Mouse (Mus musculus) heart, embryonic 10.5 days (tissue): Measurements from ENCODE around the gene Dscam. TPM values are rescaled to one million over a fixed set of nuclear protein-coding genes. Genes with fewer than 3 reads are reported as not detected.

ENCODE experiments used
- DNase-seq: peaks from one replicate; pipeline ENCODE4 v3.0.0-alpha.2; 2017; ENCODE audit warnings: low spot score
- H3K27ac ChIP-seq: fragments of 300-500 bp; sonication (generic); 2 replicates; pipeline ENCODE4 v1.5.1; 2016; ENCODE audit warnings: mild to moderate bottlenecking
- H3K27me3 ChIP-seq: fragments of 300-500 bp; sonication (generic); 2 replicates; pipeline ENCODE4 v1.6.1; 2016; ENCODE audit warnings: mild to moderate bottlenecking; ENCODE audit not compliant: poor library complexity, insufficient read depth, severe bottlenecking
- H3K36me3 ChIP-seq: fragments of 300-500 bp; sonication (generic); 2 replicates; pipeline ENCODE4 v1.6.1; 2016; ENCODE audit warnings: mild to moderate bottlenecking, moderate library complexity
- H3K4me1 ChIP-seq: fragments of 300-500 bp; sonication (generic); 2 replicates; pipeline ENCODE4 v1.6.1; 2016; ENCODE audit warnings: mild to moderate bottlenecking
- H3K4me3 ChIP-seq: fragments of 300-500 bp; sonication (generic); 2 replicates; pipeline ENCODE4 v1.5.1; 2016; ENCODE audit warnings: mild to moderate bottlenecking, moderate library complexity
- H3K9me3 ChIP-seq: fragments of 300-500 bp; sonication (generic); 2 replicates; pipeline ENCODE4 v1.6.1; 2016; ENCODE audit warnings: mild to moderate bottlenecking, moderate library complexity
- WGBS: fragments of 180-500 bp; shearing (Covaris S2); methylation state at CpG from one replicate; pipeline ENCODE4 v1.1.7; 2016; 5-methylcytosine and 5-hydroxymethylcytosine counted together
- polyA plus RNA-seq: library from polyadenylated mRNA; unstranded; fragments of >200 nt; fragmentation: Nextera tagmentation; extraction: Ambion mirVana; gene quantifications from 2 replicates; pipeline ENCODE4 v1.2.1, GENCODE M21; 2016

Dscam gene
- polyA plus RNA-seq, 1 experiment from 2014 or later = 0.20 TPM

DNA sequence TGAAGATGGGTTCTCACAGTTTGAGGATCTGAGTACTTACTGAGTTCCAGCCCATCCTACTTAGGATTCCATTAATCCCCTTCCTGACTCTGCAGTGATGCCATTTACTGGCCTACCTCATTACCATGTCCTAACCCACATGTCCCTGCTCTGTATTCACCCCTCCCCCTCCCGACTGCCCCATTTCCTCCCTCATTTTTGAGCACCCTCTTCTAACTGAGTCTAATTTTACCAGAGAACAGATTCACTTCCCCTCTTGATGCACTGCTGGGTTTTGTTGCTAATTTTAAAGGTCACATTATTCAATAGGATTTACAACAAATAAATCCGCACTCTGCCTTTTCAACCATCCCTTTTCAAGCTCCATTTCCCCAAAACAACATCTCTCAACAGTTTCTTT lies 629.5 kb downstream of the Dscam start:
- Histone ChIP-seq H3K9me3 (no peaks in the 10 kb centered on the region), H3K27me3 (peaks cover 6% of the 10 kb centered on the region; the same call in 1 of the 2 replicates), H3K36me3 (no peaks in the 10 kb centered on the region), H3K4me3 (no peak overlapping the region), H3K4me1 (peaks cover 6% of the 10 kb centered on the region; the same call in 1 of the 2 replicates), H3K27ac (no peak overlapping the region)
- 69% methylated on average over 2 of the region's 2 CpGs for WGBS
- DNase-seq = no peak

Other genes with a start within 250 kb of the Dscam start
- 17.7 and 43.1 TPM in 2 replicates for gene Bace2, start 186.0 kb upstream of the Dscam start, polyA plus RNA-seq